ENCODE assay signal across 28 mouse cellular contexts in the genomic region with DNA sequence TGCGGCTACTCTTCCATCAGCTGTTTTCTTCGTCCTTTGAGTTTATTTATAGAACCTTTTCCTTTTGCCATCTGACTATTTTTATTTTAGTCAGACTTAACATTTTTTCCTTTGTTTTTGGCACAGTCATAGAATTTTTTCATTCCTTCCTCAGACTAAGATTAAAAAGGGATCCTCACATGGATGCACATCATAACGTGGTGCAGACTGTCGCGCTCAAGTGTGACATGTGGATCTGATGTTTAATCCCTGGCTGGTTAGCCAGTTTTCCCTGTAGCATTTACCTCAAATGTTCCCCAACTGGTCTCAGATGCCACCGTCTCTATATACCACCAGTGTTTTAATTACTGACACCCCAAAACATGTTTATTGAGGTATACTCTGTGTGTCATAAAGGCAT.
"Had no signal": no experiment of that assay in that cellular context is flagged by ENCODE, and none has a peak within 500 bp of the region (broad histone marks: within the 10 kb centered on the region; RNA-seq: fewer than 3 reads in every experiment).

No protein-coding gene starts in this region.

- H3K9ac ChIP-seq: embryonic facial prominence, embryonic 12.5 days; embryonic facial prominence, embryonic 13.5 days; embryonic facial prominence, embryonic 15.5 days; forebrain, embryonic 12.5 days; forebrain, embryonic 13.5 days; forebrain, embryonic 15.5 days had no signal

- H3K9me3 ChIP-seq: embryonic facial prominence, embryonic 10.5 days; embryonic facial prominence, embryonic 12.5 days; embryonic facial prominence, embryonic 13.5 days; embryonic facial prominence, embryonic 15.5 days; forebrain, embryonic 10.5 days; forebrain, embryonic 12.5 days; forebrain, embryonic 13.5 days; forebrain, embryonic 15.5 days; heart, embryonic 10.5 days had no signal

- H3K36me3 ChIP-seq: embryonic facial prominence, embryonic 10.5 days; embryonic facial prominence, embryonic 12.5 days; embryonic facial prominence, embryonic 13.5 days; embryonic facial prominence, embryonic 15.5 days; forebrain, embryonic 10.5 days; forebrain, embryonic 12.5 days; forebrain, embryonic 15.5 days; heart, embryonic 10.5 days had no signal

- H3K4me3 ChIP-seq: embryonic facial prominence, embryonic 10.5 days; embryonic facial prominence, embryonic 12.5 days; embryonic facial prominence, embryonic 13.5 days; embryonic facial prominence, embryonic 15.5 days; erythroblast, embryonic 14.5 days; forebrain, embryonic 10.5 days; forebrain, embryonic 12.5 days; forebrain, embryonic 13.5 days; forebrain, embryonic 15.5 days; gastrocnemius, adult 2 months; heart, adult 2 months; heart, embryonic 10.5 days had no signal

- DNase-seq: cerebellum, adult 8-10 months; cerebellum, adult 9-10 months; cerebellum, adult 9-11 months; cerebellum, postnatal 10 days; cerebellum, postnatal 14 days; cerebellum, postnatal 25 days; cerebellum, postnatal 36 days; embryo, embryonic 11 days; gastrocnemius, adult 2 months; gastrocnemius, postnatal 10 days; gastrocnemius, postnatal 14 days; gastrocnemius, postnatal 25 days; gastrocnemius, postnatal 36 days; heart, adult 11 months; heart, adult 18-20 months; heart, adult 2 months had no signal

- ATAC-seq: forebrain, embryonic 13.5 days; forebrain, embryonic 15.5 days; forebrain, embryonic 16.5 days had no signal

- H3K4me1 ChIP-seq: embryonic facial prominence, embryonic 10.5 days; embryonic facial prominence, embryonic 12.5 days; embryonic facial prominence, embryonic 13.5 days; embryonic facial prominence, embryonic 15.5 days; forebrain, embryonic 10.5 days; forebrain, embryonic 12.5 days; forebrain, embryonic 13.5 days; forebrain, embryonic 15.5 days; heart, embryonic 10.5 days had no signal

- H3K4me2 ChIP-seq: embryonic facial prominence, embryonic 12.5 days; embryonic facial prominence, embryonic 13.5 days; embryonic facial prominence, embryonic 15.5 days; forebrain, embryonic 12.5 days; forebrain, embryonic 13.5 days; forebrain, embryonic 15.5 days; heart, embryonic 11.5 days had no signal

- H3K27ac ChIP-seq: embryonic facial prominence, embryonic 10.5 days; embryonic facial prominence, embryonic 12.5 days; embryonic facial prominence, embryonic 13.5 days; embryonic facial prominence, embryonic 15.5 days; forebrain, embryonic 10.5 days; forebrain, embryonic 12.5 days; forebrain, embryonic 13.5 days; forebrain, embryonic 15.5 days; gastrocnemius, adult 2 months; heart, adult 2 months; heart, embryonic 10.5 days had no signal

- H3K27me3 ChIP-seq: embryonic facial prominence, embryonic 12.5 days; embryonic facial prominence, embryonic 13.5 days; embryonic facial prominence, embryonic 15.5 days; forebrain, embryonic 12.5 days; forebrain, embryonic 13.5 days; forebrain, embryonic 15.5 days had no signal
